Mouse (Mus musculus): ENCODE data around the gene Slit1. TPM values are rescaled to one million over a fixed set of nuclear protein-coding genes. Genes with fewer than 3 reads are reported as not detected.

Gene Slit1
- polyA plus RNA-seq, 1 experiment, result 2.7 TPM

DNA sequence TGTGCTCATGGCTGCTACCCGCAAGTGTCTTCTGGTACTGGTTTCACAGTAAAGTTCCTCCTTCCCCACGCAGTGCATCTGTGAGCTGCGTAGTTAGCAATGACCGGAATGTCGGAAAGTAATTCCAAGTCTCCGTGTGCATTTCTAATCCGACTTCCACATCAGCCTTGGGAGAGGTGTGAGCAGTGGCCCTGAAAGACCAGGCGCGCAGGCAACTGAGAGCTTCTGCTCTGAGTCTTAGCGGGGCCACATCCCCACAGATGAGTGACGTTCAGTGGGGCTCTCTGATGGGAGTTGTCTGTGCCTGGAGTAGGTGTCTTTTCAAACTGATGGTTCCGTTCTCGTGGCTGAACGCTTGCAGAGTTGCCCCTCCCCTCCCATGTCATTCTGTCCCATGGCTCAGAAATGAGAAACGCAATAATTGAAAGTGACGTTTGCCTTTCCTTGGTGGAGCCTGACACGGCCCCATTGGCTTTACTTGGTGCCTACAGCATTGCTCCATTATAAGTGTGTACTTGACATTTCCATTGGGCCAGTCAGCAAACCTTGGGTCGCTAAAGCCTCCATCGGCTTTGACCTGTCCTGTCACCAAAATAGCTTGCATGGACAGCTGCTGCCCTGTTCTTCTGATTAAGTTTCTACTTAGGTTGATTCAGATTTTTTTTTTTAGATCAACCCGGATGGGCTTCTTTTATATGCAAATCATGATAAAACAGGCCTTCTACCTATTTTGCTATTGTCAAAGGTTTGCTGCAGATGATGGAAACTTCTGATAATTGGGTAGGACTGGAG is 155.8 kb downstream of the Slit1 start:
- no peak overlapping the region for H3K4me3 ChIP-seq (replicated peaks; ENCODE audit: control insufficient read depth, low read depth, low read length)
- no peak overlapping the region for H3K27ac ChIP-seq (ENCODE audit: control insufficient read depth, insufficient read depth, low read depth, low read length, poor library complexity)
- WGBS, result 89% methylated on average over 20 of the region's 20 CpGs
- TF ChIP-seq POLR2A (IDR thresholded peaks at IDR 0.05; ENCODE audit: borderline replicate concordance, control insufficient read depth, low read depth, low read length) (no peak), CTCF (IDR thresholded peaks at IDR 0.05; ENCODE audit: control insufficient read depth, insufficient read depth, low read length) (no peak)
- H3K4me1 ChIP-seq (ENCODE audit: control insufficient read depth, insufficient read depth, low read length), result no peaks in the 10 kb centered on the region; the same call in 1 of the 2 replicates

DNA sequence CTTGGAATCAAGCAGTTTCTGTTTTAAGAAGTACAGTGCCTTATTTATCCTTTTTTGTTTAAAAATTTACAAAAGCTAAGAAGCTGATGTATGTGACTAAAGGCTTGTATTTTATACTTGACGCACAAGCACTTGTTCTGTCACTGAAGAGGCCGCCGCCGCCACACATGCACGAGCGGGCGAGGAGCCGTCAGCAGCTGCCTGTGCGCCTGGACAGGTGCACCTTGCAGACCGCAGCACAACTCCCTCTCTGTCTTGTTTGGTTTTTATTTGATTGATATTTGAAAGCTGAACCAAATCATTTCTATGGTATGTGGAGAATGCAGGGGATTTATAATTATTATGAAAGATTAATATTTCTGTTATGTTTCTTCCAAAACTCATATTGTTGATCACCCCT is 156.7 kb downstream of the Slit1 start:
- 95% methylated on average over 10 of the region's 10 CpGs for WGBS
- TF ChIP-seq CTCF (IDR thresholded peaks at IDR 0.05; ENCODE audit: control insufficient read depth, insufficient read depth, low read length) (no peak), POLR2A (IDR thresholded peaks at IDR 0.05; ENCODE audit: borderline replicate concordance, control insufficient read depth, low read depth, low read length) (no peak)
- Histone ChIP-seq H3K4me3 (replicated peaks; ENCODE audit: control insufficient read depth, low read depth, low read length) (no peak overlapping the region), H3K4me1 (ENCODE audit: control insufficient read depth, insufficient read depth, low read length) (no peaks in the 10 kb centered on the region), H3K27ac (ENCODE audit: control insufficient read depth, insufficient read depth, low read depth, low read length, poor library complexity) (no peak overlapping the region)

DNA sequence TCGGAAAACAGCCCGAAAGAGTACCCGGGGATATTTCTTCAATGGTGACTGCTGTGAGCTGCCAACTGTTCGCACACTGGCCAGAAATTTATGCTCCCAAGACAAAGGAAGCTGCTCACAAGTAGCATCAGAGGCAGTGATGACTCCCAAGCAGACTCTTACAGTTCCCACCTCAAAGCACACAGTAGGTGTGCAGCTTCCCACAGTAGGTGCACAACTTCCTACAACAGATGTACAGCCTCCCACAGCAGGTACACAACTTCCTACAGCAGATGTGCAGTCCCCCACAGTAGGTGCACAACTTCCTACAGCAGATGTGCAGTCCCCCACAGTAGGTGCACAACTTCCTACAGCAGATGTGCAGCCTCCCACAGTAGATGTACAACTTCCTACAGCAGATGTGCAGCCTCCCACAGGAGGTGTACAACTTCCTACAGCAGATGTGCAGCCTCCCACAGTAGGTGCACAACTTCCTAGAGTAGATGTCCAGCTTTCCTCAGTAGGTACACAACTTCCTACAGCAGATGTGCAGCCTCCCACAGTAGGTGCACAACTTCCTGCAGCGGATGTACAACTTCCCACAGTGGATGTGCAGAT is 160.4 kb downstream of the Slit1 start:
- no peak overlapping the region for H3K27ac ChIP-seq (ENCODE audit: control insufficient read depth, insufficient read depth, low read depth, low read length, poor library complexity)
- 86% methylated on average over 5 of the region's 5 CpGs for WGBS

DNA sequence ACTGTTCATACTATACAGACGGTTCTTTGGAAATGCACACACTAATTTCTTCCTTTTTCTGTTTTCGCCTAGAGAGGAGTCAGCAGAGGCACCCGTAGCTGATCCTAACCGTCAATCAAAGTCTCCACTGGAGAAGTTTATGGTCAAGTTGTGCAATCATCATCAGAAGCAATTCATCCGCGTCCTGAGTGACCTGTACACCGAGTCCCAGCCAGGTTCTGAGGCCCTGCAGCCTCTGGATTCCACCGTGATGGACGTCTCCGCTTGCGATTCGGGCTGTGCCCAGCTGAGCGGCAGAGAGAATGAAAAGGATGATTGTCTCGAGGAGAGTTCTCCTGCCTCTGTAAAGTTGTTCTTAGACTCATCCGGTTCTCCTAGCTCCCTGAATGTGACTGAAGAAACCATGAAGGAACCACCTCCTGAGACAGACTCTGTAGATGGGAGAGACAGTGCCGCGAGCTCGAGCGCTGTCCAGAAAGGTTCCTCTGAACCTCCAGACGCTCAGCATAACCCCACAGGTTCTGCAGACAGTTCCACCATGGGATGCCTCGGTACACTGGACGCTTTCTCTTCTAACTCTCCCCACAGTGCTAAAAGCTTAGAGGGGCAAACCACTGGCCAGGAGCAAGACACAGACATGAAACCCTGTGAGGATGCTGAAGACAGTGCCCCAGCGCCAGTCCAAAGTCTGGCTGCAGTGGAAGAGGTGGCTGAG is 161.6 kb downstream of the Slit1 start, which contains the start of gene Gm340:
Gene Gm340 (plus strand): TSS at position 665 of the 715 bp plus-strand sequence.
- TF ChIP-seq CTCF (IDR thresholded peaks at IDR 0.05; ENCODE audit: control insufficient read depth, insufficient read depth, low read length), result no peak
- TF ChIP-seq POLR2A (IDR thresholded peaks at IDR 0.05; ENCODE audit: borderline replicate concordance, control insufficient read depth, low read depth, low read length), result no peak
- Histone ChIP-seq H3K27ac (ENCODE audit: control insufficient read depth, insufficient read depth, low read depth, low read length, poor library complexity) (no peak within 1 kb of the TSS), H3K4me1 (ENCODE audit: control insufficient read depth, insufficient read depth, low read length) (no peaks in the 10 kb centered on the region), H3K4me3 (replicated peaks; ENCODE audit: control insufficient read depth, low read depth, low read length) (no peak within 1 kb of the TSS)
- 83% methylated on average over 23 of the region's 23 CpGs for WGBS

More for the DNA sequence above, 160.4 kb downstream of the Slit1 start:
- no peak for TF ChIP-seq POLR2A (IDR thresholded peaks at IDR 0.05; ENCODE audit: borderline replicate concordance, control insufficient read depth, low read depth, low read length)
- no peak for TF ChIP-seq CTCF (IDR thresholded peaks at IDR 0.05; ENCODE audit: control insufficient read depth, insufficient read depth, low read length)
- Histone ChIP-seq H3K4me1 (ENCODE audit: control insufficient read depth, insufficient read depth, low read length) (no peaks in the 10 kb centered on the region), H3K4me3 (replicated peaks; ENCODE audit: control insufficient read depth, low read depth, low read length) (no peak overlapping the region)

DNA sequence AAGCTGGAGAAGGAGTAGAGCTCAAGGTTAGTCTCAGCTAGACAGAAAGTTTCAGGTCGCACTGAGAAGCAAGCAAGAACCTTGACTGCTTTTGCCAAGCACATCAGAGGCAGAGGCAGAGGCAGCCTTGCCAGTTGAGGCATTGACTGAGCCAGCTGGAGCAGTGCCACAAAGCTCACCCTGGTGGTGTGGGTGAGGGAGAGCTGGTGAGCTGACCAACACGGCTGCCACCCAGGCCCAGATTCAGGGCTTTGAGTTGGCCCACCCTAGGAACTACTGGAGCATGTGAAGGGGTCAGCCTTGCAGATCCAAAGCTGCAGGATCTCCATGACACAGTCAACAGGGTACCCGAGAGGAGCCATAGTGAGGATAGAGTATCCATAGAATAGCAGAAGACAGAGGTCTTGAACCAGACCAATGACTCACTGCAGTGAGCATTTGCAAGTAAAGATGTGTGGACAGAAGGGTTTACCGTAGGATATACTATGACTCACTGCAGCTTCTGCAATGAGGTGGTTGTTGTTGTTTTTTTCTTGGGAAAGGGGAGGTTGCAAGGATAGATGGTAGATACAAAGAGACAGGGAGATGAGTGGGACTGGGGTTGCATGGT is 164.0 kb downstream of the Slit1 start:
- 78% methylated on average over 4 of the region's 4 CpGs for WGBS
- H3K4me3 ChIP-seq (replicated peaks; ENCODE audit: control insufficient read depth, low read depth, low read length), result no peak overlapping the region

DNA sequence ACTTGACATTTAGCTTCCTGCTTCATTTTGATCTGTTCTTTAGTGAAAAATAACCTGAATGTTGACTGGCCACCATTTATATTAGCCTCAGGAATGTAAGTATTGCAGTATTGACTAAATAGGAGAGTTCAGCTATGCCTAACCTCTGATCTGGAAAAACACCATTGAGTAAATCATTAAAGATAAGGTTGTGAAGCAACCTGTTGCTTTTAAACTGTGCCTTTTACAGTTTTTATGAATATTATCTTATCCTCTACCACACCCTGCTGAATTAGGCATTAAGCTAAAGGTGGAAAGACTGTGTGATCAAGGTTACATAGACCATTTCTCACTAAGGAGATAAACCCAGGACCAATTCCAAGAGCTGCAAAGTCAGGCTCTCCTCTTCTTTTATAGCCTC is 165.9 kb downstream of the Slit1 start:
- TF ChIP-seq CTCF (IDR thresholded peaks at IDR 0.05; ENCODE audit: control insufficient read depth, insufficient read depth, low read length), result no peak
- no peak for TF ChIP-seq POLR2A (IDR thresholded peaks at IDR 0.05; ENCODE audit: borderline replicate concordance, control insufficient read depth, low read depth, low read length)
- H3K4me1 ChIP-seq (ENCODE audit: control insufficient read depth, insufficient read depth, low read length), result no peaks in the 10 kb centered on the region
- no peak overlapping the region for H3K4me3 ChIP-seq (replicated peaks; ENCODE audit: control insufficient read depth, low read depth, low read length)
- H3K27ac ChIP-seq (ENCODE audit: control insufficient read depth, insufficient read depth, low read depth, low read length, poor library complexity), result no peak overlapping the region

More for the DNA sequence above, 164.0 kb downstream of the Slit1 start:
- TF ChIP-seq CTCF (IDR thresholded peaks at IDR 0.05; ENCODE audit: control insufficient read depth, insufficient read depth, low read length) (no peak), POLR2A (IDR thresholded peaks at IDR 0.05; ENCODE audit: borderline replicate concordance, control insufficient read depth, low read depth, low read length) (no peak)
- no peak overlapping the region for H3K27ac ChIP-seq (ENCODE audit: control insufficient read depth, insufficient read depth, low read depth, low read length, poor library complexity)
- no peaks in the 10 kb centered on the region for H3K4me1 ChIP-seq (ENCODE audit: control insufficient read depth, insufficient read depth, low read length)

DNA sequence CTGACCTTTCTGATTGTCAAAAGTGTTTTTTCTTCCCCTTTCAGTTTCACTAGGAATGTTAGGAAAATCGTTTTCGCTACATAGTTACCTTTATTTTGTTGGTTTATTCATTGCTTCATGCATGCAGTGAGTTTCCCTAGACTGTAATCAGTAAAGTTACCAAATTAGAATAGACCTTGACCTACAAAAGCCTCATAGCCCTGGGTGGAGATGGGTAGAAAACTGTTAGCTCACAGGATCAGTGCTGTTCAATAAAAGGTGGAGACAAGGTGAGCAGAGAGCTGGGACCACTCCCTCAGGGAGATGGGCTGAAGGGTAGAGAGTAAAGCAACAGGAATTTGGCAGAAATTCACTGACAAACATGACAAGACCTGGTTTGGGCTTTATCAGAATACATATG is 169.8 kb downstream of the Slit1 start:
- 85% methylated on average over 2 of the region's 2 CpGs for WGBS
- no peak overlapping the region for H3K4me3 ChIP-seq (replicated peaks; ENCODE audit: control insufficient read depth, low read depth, low read length)
- H3K27ac ChIP-seq (ENCODE audit: control insufficient read depth, insufficient read depth, low read depth, low read length, poor library complexity), result no peak overlapping the region
- TF ChIP-seq CTCF (IDR thresholded peaks at IDR 0.05; ENCODE audit: control insufficient read depth, insufficient read depth, low read length), result no peak
- no peak for TF ChIP-seq POLR2A (IDR thresholded peaks at IDR 0.05; ENCODE audit: borderline replicate concordance, control insufficient read depth, low read depth, low read length)
- no peaks in the 10 kb centered on the region for H3K4me1 ChIP-seq (ENCODE audit: control insufficient read depth, insufficient read depth, low read length)

DNA sequence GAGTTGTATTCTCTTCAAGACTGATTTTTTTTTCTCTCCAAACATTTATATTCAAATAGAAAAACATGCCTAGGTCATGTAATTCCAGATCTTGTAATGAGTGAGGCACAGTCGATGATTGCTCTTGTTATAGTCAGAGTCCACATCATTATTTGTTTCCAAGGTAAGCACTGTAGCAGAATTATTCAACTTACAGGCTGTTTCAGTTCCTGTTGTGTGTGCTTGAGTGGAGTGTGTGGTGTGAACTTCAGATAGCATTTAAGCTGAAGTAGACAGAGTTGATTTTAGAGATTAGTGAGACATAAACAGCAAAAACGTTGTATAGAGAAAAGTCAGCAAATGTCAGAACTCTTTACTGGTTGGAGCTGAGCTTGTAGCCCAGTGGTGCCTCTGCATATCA is 174.7 kb downstream of the Slit1 start:
- no peaks in the 10 kb centered on the region for H3K4me1 ChIP-seq (ENCODE audit: control insufficient read depth, insufficient read depth, low read length)
- no peak overlapping the region for H3K4me3 ChIP-seq (replicated peaks; ENCODE audit: control insufficient read depth, low read depth, low read length)
- WGBS, result 54% methylated on average over 2 of the region's 2 CpGs
- no peak for TF ChIP-seq POLR2A (IDR thresholded peaks at IDR 0.05; ENCODE audit: borderline replicate concordance, control insufficient read depth, low read depth, low read length)
- TF ChIP-seq CTCF (IDR thresholded peaks at IDR 0.05; ENCODE audit: control insufficient read depth, insufficient read depth, low read length), result no peak
- H3K27ac ChIP-seq (ENCODE audit: control insufficient read depth, insufficient read depth, low read depth, low read length, poor library complexity), result no peak overlapping the region

All from bone marrow, adult 2 months (tissue).